8 mouse cellular contexts compared by ENCODE assay signal in the genomic region with DNA sequence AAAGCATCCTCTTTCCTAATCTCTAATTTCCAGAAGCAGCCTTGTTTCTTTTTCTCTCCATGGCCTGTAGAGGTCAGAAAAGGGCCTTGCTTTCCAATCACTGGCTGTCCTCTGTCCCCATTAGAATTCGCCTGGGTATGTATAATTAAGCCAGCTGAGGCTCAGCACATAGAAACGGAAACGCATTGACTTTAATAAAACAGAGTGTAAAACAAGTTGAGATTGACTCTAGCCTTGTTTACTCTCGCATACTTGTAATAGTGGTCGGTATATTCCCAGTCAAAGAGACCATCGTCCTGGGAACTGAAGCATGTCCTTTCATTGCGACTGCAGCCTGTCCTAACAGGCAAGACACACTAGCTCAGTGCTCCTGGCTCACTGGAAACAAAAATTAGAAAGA.
DNase-seq lines count a peak whose midpoint lies in the region; ATAC-seq lines count a peak whose summit lies in the region.

No protein-coding gene starts in this region.

- no peaks in the 10 kb centered on the region for H3K36me3 ChIP-seq in forebrain, embryonic 15.5 days
- H3K36me3 ChIP-seq in midbrain, embryonic 10.5 days = no peaks in the 10 kb centered on the region

- H3K27me3 ChIP-seq in forebrain, embryonic 15.5 days = no peaks in the 10 kb centered on the region
- H3K27me3 ChIP-seq in midbrain, embryonic 10.5 days (ENCODE audit: low read depth, poor library complexity, severe bottlenecking) = no peaks in the 10 kb centered on the region

- H3K9me3 ChIP-seq in forebrain, embryonic 15.5 days = no peaks in the 10 kb centered on the region
- H3K9me3 ChIP-seq in midbrain, embryonic 10.5 days (replicated peaks) = no peaks in the 10 kb centered on the region

- H3K4me2 ChIP-seq in forebrain, embryonic 15.5 days (replicated peaks) = no peak overlapping the region; the same call in 1 of the 2 replicates

- DNase-seq in layer of hippocampus, adult 11-12 months (ENCODE audit: low spot score) = peak; percentile 13
- no peak for DNase-seq in layer of hippocampus, postnatal 25 days (ENCODE audit: extremely low spot score in 1 of 2, low spot score in 1 of 2)
- peak; percentile 5 for DNase-seq in cerebellum, adult 11-12 months
- no peak for DNase-seq in midbrain, embryonic 10.5 days (ENCODE audit: low spot score)
- DNase-seq in right cerebral cortex, postnatal 25 days = no peak
- DNase-seq in thymus, postnatal 36 days = no peak

- no peak overlapping the region for H3K9ac ChIP-seq in forebrain, embryonic 15.5 days (replicated peaks)

- peaks cover 9% of the 10 kb centered on the region for H3K4me1 ChIP-seq in forebrain, embryonic 15.5 days
- H3K4me1 ChIP-seq in midbrain, embryonic 10.5 days = peaks cover 9% of the 10 kb centered on the region; the same call in 1 of the 2 replicates

- no peak overlapping the region for H3K4me3 ChIP-seq in forebrain, embryonic 15.5 days
- 0 out of 2 replicates have a peak overlapping the region, but pooled peaks have one; percentile 9 for H3K4me3 ChIP-seq in midbrain, embryonic 10.5 days

- no peak overlapping the region for H3K27ac ChIP-seq in forebrain, embryonic 15.5 days (replicated peaks)
- H3K27ac ChIP-seq in midbrain, embryonic 10.5 days (replicated peaks) = no peak overlapping the region

- ATAC-seq in forebrain, embryonic 15.5 days (replicated peaks) = 0 out of 2 replicates have a peak, but pooled peaks have one; percentile 76
- no peak for ATAC-seq in erythroid progenitor cell, adult 5-6 weeks (replicated peaks; ENCODE audit: low FRiP score, poor library complexity, severe bottlenecking)

- WGBS in forebrain, embryonic 15.5 days = 19% methylated on average over 7 of the region's 7 CpGs
- 29% methylated on average over 7 of the region's 7 CpGs for WGBS in midbrain, embryonic 10.5 days

Comparison
In these comparisons a context has a peak if more than half of its experiments do, and no peak if none do; other contexts are left out.
1. DNase-seq: peak in layer of hippocampus, adult 11-12 months (single experiment) and cerebellum, adult 11-12 months (single experiment); none in layer of hippocampus, postnatal 25 days (0 of 2), midbrain, embryonic 10.5 days (single experiment), right cerebral cortex, postnatal 25 days (single experiment) and thymus, postnatal 36 days (0 of 2).